Comparison of ENCODE assay signal across 24 mouse cellular contexts in genomic region chr1:120776906-120777305, GRCm38 (mm10).
A peak's percentile ranks its signal among the peaks of the same experiment; 100 is the strongest.
DNase-seq lines count a peak whose midpoint lies in the region; ATAC-seq and TF ChIP-seq lines count a peak whose summit lies in the region.
"Had no signal": no experiment of that assay in that cellular context is flagged by ENCODE, and none has a peak within 500 bp of the region (broad histone marks: within the 10 kb centered on the region; RNA-seq: fewer than 3 reads in every experiment).

No protein-coding gene starts in this region.

- H3K79me2 ChIP-seq in liver, adult 2 months (ENCODE audit: control insufficient read depth, insufficient read depth, low read length) = no peaks in the 10 kb centered on the region

- TF ChIP-seq POLR2A in liver, adult 2 months (IDR thresholded peaks at IDR 0.05; ENCODE audit: extremely low read depth, insufficient read depth, low read length) = no peak

- no peak overlapping the region for H3K27ac ChIP-seq in liver, adult 2 months (replicated peaks; ENCODE audit: insufficient read depth, low read depth, low read length)
- H3K27ac ChIP-seq in liver, postnatal 0 days (ENCODE audit: low read depth) = no peak overlapping the region
- H3K27ac ChIP-seq in lung, postnatal 0 days (ENCODE audit: low read length) = no peak overlapping the region
- H3K27ac ChIP-seq in midbrain, embryonic 11.5 days (ENCODE audit: low read depth, low read length) = no peak overlapping the region
- H3K27ac ChIP-seq: embryonic facial prominence, embryonic 10.5 days; embryonic facial prominence, embryonic 12.5 days; forebrain, embryonic 13.5 days; forebrain, embryonic 15.5 days had no signal

- no peak for TF ChIP-seq EP300 in liver, postnatal 0 days (IDR thresholded peaks at IDR 0.05; ENCODE audit: low read depth)
- no peak for TF ChIP-seq EP300 in lung, postnatal 0 days (IDR thresholded peaks at IDR 0.05)

- H3K9me3 ChIP-seq in liver, postnatal 0 days (ENCODE audit: low read length) = no peaks in the 10 kb centered on the region
- H3K9me3 ChIP-seq in lung, postnatal 0 days (ENCODE audit: low read length) = no peaks in the 10 kb centered on the region
- H3K9me3 ChIP-seq in midbrain, embryonic 11.5 days (ENCODE audit: control insufficient read depth, low read length) = no peaks in the 10 kb centered on the region
- H3K9me3 ChIP-seq: embryonic facial prominence, embryonic 10.5 days; embryonic facial prominence, embryonic 12.5 days; forebrain, embryonic 13.5 days; forebrain, embryonic 15.5 days had no signal

- H3K4me3 ChIP-seq in liver, adult 2 months (ENCODE audit: insufficient read depth, low read depth, low read length) = no peak overlapping the region
- H3K4me3 ChIP-seq in liver, postnatal 0 days (ENCODE audit: low read depth, low read length) = no peak overlapping the region
- no peak overlapping the region for H3K4me3 ChIP-seq in lung, postnatal 0 days (ENCODE audit: low read depth, low read length)
- no peak overlapping the region for H3K4me3 ChIP-seq in midbrain, embryonic 11.5 days (ENCODE audit: low read depth, low read length)
- H3K4me3 ChIP-seq: embryonic facial prominence, embryonic 10.5 days; embryonic facial prominence, embryonic 12.5 days; forebrain, embryonic 13.5 days; forebrain, embryonic 15.5 days had no signal

- no peak overlapping the region for H3K4me2 ChIP-seq in liver, postnatal 0 days (ENCODE audit: low read depth, low read length)
- no peak overlapping the region for H3K4me2 ChIP-seq in lung, postnatal 0 days (replicated peaks; ENCODE audit: low read depth, low read length)
- no peak overlapping the region for H3K4me2 ChIP-seq in midbrain, embryonic 11.5 days
- H3K4me2 ChIP-seq: embryonic facial prominence, embryonic 12.5 days; forebrain, embryonic 13.5 days; forebrain, embryonic 15.5 days had no signal

- H3K9ac ChIP-seq in liver, adult 2 months (ENCODE audit: low read depth, low read length) = no peak overlapping the region
- H3K9ac ChIP-seq in liver, postnatal 0 days (replicated peaks) = no peak overlapping the region
- no peak overlapping the region for H3K9ac ChIP-seq in lung, postnatal 0 days (replicated peaks; ENCODE audit: low read depth)
- no peak overlapping the region for H3K9ac ChIP-seq in midbrain, embryonic 11.5 days (ENCODE audit: low read length)
- H3K9ac ChIP-seq: embryonic facial prominence, embryonic 12.5 days; forebrain, embryonic 13.5 days; forebrain, embryonic 15.5 days; forebrain, postnatal 0 days had no signal

- H3K27me3 ChIP-seq in liver, adult 2 months (ENCODE audit: control insufficient read depth, insufficient read depth, low read length) = no peaks in the 10 kb centered on the region
- H3K27me3 ChIP-seq in liver, postnatal 0 days (ENCODE audit: insufficient read depth, low read length) = no peaks in the 10 kb centered on the region
- no peaks in the 10 kb centered on the region for H3K27me3 ChIP-seq in lung, postnatal 0 days (replicated peaks; ENCODE audit: insufficient read depth, low read length)
- no peaks in the 10 kb centered on the region for H3K27me3 ChIP-seq in midbrain, embryonic 11.5 days (ENCODE audit: control insufficient read depth, insufficient read depth, low read length)
- H3K27me3 ChIP-seq: CH12.LX; embryonic facial prominence, embryonic 12.5 days; forebrain, embryonic 13.5 days; forebrain, embryonic 15.5 days; Patski had no signal

- TF ChIP-seq CTCF in liver, adult 2 months (IDR thresholded peaks at IDR 0.05; ENCODE audit: low read depth, low read length) = no peak
- no peak for TF ChIP-seq CTCF in liver, postnatal 0 days (IDR thresholded peaks at IDR 0.05; ENCODE audit: low read depth)
- TF ChIP-seq CTCF in lung, postnatal 0 days (IDR thresholded peaks at IDR 0.05) = no peak

- no peaks in the 10 kb centered on the region for H3K4me1 ChIP-seq in liver, adult 2 months (ENCODE audit: control insufficient read depth, insufficient read depth, low read length)
- H3K4me1 ChIP-seq in liver, postnatal 0 days (ENCODE audit: insufficient read depth) = no peaks in the 10 kb centered on the region
- H3K4me1 ChIP-seq in lung, postnatal 0 days (ENCODE audit: insufficient read depth, low read depth, low read length) = no peaks in the 10 kb centered on the region
- no peaks in the 10 kb centered on the region for H3K4me1 ChIP-seq in midbrain, embryonic 11.5 days (ENCODE audit: control insufficient read depth, insufficient read depth, low read length)
- H3K4me1 ChIP-seq: embryonic facial prominence, embryonic 10.5 days; embryonic facial prominence, embryonic 12.5 days; forebrain, embryonic 13.5 days; forebrain, embryonic 15.5 days had no signal

- DNase-seq in liver, adult 2 months (ENCODE audit: extremely low read depth, low read depth, low spot score) = peak; percentile 3
- DNase-seq in liver, postnatal 0 days = no peak
- DNase-seq in lung, postnatal 0 days (ENCODE audit: low spot score) = peak; percentile 49
- no peak for DNase-seq in lung, postnatal 10 days
- DNase-seq in midbrain, embryonic 11.5 days (ENCODE audit: low spot score, missing footprints) = no peak
- DNase-seq: adrenal gland, adult 8-10 months; adrenal gland, postnatal 14 days; adrenal gland, postnatal 36 days; B cell, adult 2 months; cerebellum, adult 11-12 months; cerebellum, adult 2 months; cerebellum, adult 9-10 months; cerebellum, postnatal 10 days; cerebellum, postnatal 25 days; forebrain, postnatal 0 days had no signal

- ATAC-seq in liver, postnatal 0 days = no peak
- no peak for ATAC-seq in lung, postnatal 0 days
- ATAC-seq in midbrain, embryonic 11.5 days (ENCODE audit: low FRiP score) = no peak
- ATAC-seq: activated CD4-positive, CD25-positive, alpha-beta regulatory T cell, adult 4 months; CD4-positive, CD25-positive, alpha-beta regulatory T cell, adult 4 months; forebrain, embryonic 13.5 days; forebrain, embryonic 15.5 days; forebrain, postnatal 0 days; Patski had no signal

- no peaks in the 10 kb centered on the region for H3K36me3 ChIP-seq in liver, adult 2 months (ENCODE audit: control insufficient read depth, insufficient read depth, low read length)
- no peaks in the 10 kb centered on the region for H3K36me3 ChIP-seq in liver, postnatal 0 days (replicated peaks; ENCODE audit: insufficient read depth, low read length)
- no peaks in the 10 kb centered on the region for H3K36me3 ChIP-seq in lung, postnatal 0 days (ENCODE audit: insufficient read depth, low read length)
- no peaks in the 10 kb centered on the region for H3K36me3 ChIP-seq in midbrain, embryonic 11.5 days (ENCODE audit: control insufficient read depth, insufficient read depth, low read length)
- H3K36me3 ChIP-seq: embryonic facial prominence, embryonic 10.5 days; embryonic facial prominence, embryonic 12.5 days; forebrain, embryonic 15.5 days; G1E had no signal

- 52% methylated on average over 2 of the region's 2 CpGs for WGBS in liver, adult 2 months
- 67% methylated on average over 2 of the region's 2 CpGs for WGBS in liver, postnatal 0 days (ENCODE audit: insufficient replicate concordance)
- 50% methylated on average over 2 of the region's 2 CpGs for WGBS in lung, postnatal 0 days
- 79% methylated on average over 2 of the region's 2 CpGs for WGBS in midbrain, embryonic 11.5 days

Comparison
In these comparisons a context has a peak if more than half of its experiments do, and no peak if none do; other contexts are left out.
1. DNase-seq: peak in liver, adult 2 months (single experiment) and lung, postnatal 0 days (single experiment); none in liver, postnatal 0 days (single experiment), lung, postnatal 10 days (single experiment) and midbrain, embryonic 11.5 days (single experiment).